Mouse (Mus musculus) liver, adult (tissue): ENCODE results near the gene Ankrd52.

Source experiments
- GATA4 ChIP-seq: IDR thresholded peaks from 2 replicates; pipeline ENCODE4 v1.6.1; 2014; ENCODE audit warnings: mild to moderate bottlenecking, low read length; ENCODE audit not compliant: insufficient replicate concordance

Gene Ankrd52

GRCm38 (mm10) chr10:128362568-128362967 is 14.3 kb upstream of the Ankrd52 start:
- no peak for TF ChIP-seq GATA4

- TF ChIP-seq GATA4: no peak; the same call in 1 of the 2 replicates
Observed at GRCm38 (mm10) chr10:128367899-128368401, 9.0 kb upstream of the Ankrd52 start.

- TF ChIP-seq GATA4: peak; percentile 16; the same call in 1 of the 2 replicates
Observed at GRCm38 (mm10) chr10:128368402-128369217, 8.3 kb upstream of the Ankrd52 start, which contains the start of gene Coq10a. Gene Coq10a, minus strand, starts transcription at chr10:128368997.

GRCm38 (mm10) chr10:128369218-128369543 is 7.7 kb upstream of the Ankrd52 start:
- TF ChIP-seq GATA4: 0 out of 2 replicates have a peak, but pooled peaks have one; percentile 1

- no peak for TF ChIP-seq GATA4
Observed at GRCm38 (mm10) chr10:128369599-128369998, 7.3 kb upstream of the Ankrd52 start.

GRCm38 (mm10) chr10:128370021-128370420 is 6.9 kb upstream of the Ankrd52 start:
- no peak for TF ChIP-seq GATA4

- TF ChIP-seq GATA4: no peak
Observed at GRCm38 (mm10) chr10:128370601-128371000, 6.3 kb upstream of the Ankrd52 start.

GRCm38 (mm10) chr10:128372142-128372541 is 4.8 kb upstream of the Ankrd52 start:
- TF ChIP-seq GATA4: no peak

GRCm38 (mm10) chr10:128372989-128373748 is 3.7 kb upstream of the Ankrd52 start:
- TF ChIP-seq GATA4: peak; percentile 33; the same call in 1 of the 2 replicates

- TF ChIP-seq GATA4: no peak
Observed at GRCm38 (mm10) chr10:128374393-128374792, 2.5 kb upstream of the Ankrd52 start.

- no peak for TF ChIP-seq GATA4
Observed at GRCm38 (mm10) chr10:128376099-128376454, 838 bp upstream of the Ankrd52 start.

GRCm38 (mm10) chr10:128377222-128377939 is 466 bp downstream of the Ankrd52 start:
- TF ChIP-seq GATA4: no peak

- TF ChIP-seq GATA4: no peak
Observed at GRCm38 (mm10) chr10:128377940-128378448, 1.1 kb downstream of the Ankrd52 start.

GRCm38 (mm10) chr10:128378462-128378861 is 1.5 kb downstream of the Ankrd52 start:
- no peak for TF ChIP-seq GATA4

GRCm38 (mm10) chr10:128379260-128379659 is 2.3 kb downstream of the Ankrd52 start:
- no peak for TF ChIP-seq GATA4

- TF ChIP-seq GATA4: no peak
Observed at GRCm38 (mm10) chr10:128380565-128380964, 3.6 kb downstream of the Ankrd52 start.

- TF ChIP-seq GATA4: no peak
Observed at GRCm38 (mm10) chr10:128382482-128382881, 5.6 kb downstream of the Ankrd52 start.
